Mouse (Mus musculus) hindbrain, embryonic 15.5 days (tissue): ENCODE measurements at regions not wholly inside any gene's neighbourhood (a gene's known extent, or its start where the extent isn't known, plus 50 kb on each side); places are given as distances from the start of the nearest gene placed in this dataset.

Source experiments
- ATAC-seq: fragments of 200-750 bp; cut with Nextera tagmentation; 2 replicates; pipeline ENCODE4 v1.8.0; 2017; ENCODE audit warnings: low read depth, moderate number of reproducible peaks, moderate TSS enrichment; ENCODE audit not compliant: low FRiP score
- H3K27ac ChIP-seq: fragments of 300-500 bp; sonication (generic); replicated peaks from 2 replicates; pipeline ENCODE4 v1.5.1; 2015; ENCODE audit warnings: mild to moderate bottlenecking, inconsistent platforms
- H3K27me3 ChIP-seq: fragments of 300-500 bp; sonication (generic); 2 replicates; pipeline ENCODE4 v1.6.1; 2015; ENCODE audit warnings: control low read depth, inconsistent platforms
- H3K36me3 ChIP-seq: fragments of 300-500 bp; sonication (generic); 2 replicates; pipeline ENCODE4 v1.6.1; 2015; ENCODE audit warnings: control low read depth, inconsistent platforms
- H3K4me1 ChIP-seq: fragments of 300-500 bp; sonication (generic); replicated peaks from 2 replicates; pipeline ENCODE4 v1.6.1; 2015; ENCODE audit warnings: control low read depth, inconsistent platforms
- H3K4me2 ChIP-seq: fragments of 300-500 bp; sonication (generic); 2 replicates; pipeline ENCODE4 v1.6.1; 2015; ENCODE audit warnings: moderate library complexity, mild to moderate bottlenecking, inconsistent platforms
- H3K4me3 ChIP-seq: fragments of 300-500 bp; sonication (generic); 2 replicates; pipeline ENCODE4 v1.5.1; 2015; ENCODE audit warnings: mild to moderate bottlenecking, inconsistent platforms
- H3K9ac ChIP-seq: fragments of 300-500 bp; sonication (generic); 2 replicates; pipeline ENCODE4 v1.6.1; 2015; ENCODE audit warnings: inconsistent platforms
- H3K9me3 ChIP-seq: fragments of 300-500 bp; sonication (generic); 2 replicates; pipeline ENCODE4 v1.6.1; 2016; ENCODE audit warnings: control low read depth, inconsistent platforms
- WGBS: fragments of 180-500 bp; shearing (Covaris S2); methylation state at CpG from one replicate; pipeline ENCODE4 v1.1.7; 2015; 5-methylcytosine and 5-hydroxymethylcytosine counted together

GRCm38 (mm10) chr3:126491251-126491913, 104.7 kb upstream of the Camk2d start:
- H3K4me2 ChIP-seq: no peak overlapping the region
- 0 out of 2 replicates have a peak, but pooled peaks have one; percentile 42 for ATAC-seq
- H3K36me3 ChIP-seq: no peaks in the 10 kb centered on the region
- no peaks in the 10 kb centered on the region for H3K27me3 ChIP-seq
- WGBS: 21% methylated on average over 2 of the region's 2 CpGs
- H3K27ac ChIP-seq: peak overlapping the region; percentile 40; the same call in 1 of the 2 replicates
- no peak overlapping the region for H3K4me3 ChIP-seq
- no peaks in the 10 kb centered on the region for H3K9me3 ChIP-seq
- H3K9ac ChIP-seq: no peak overlapping the region
- peaks cover 15% of the 10 kb centered on the region for H3K4me1 ChIP-seq

- WGBS: 82% methylated on average over 3 of the region's 3 CpGs
- no peak overlapping the region for H3K4me3 ChIP-seq
- H3K9me3 ChIP-seq: no peaks in the 10 kb centered on the region
- no peak overlapping the region for H3K4me2 ChIP-seq
- no peaks in the 10 kb centered on the region for H3K27me3 ChIP-seq
- no peaks in the 10 kb centered on the region for H3K36me3 ChIP-seq
- no peak for ATAC-seq
- H3K4me1 ChIP-seq: peaks cover 15% of the 10 kb centered on the region
- H3K9ac ChIP-seq: no peak overlapping the region
- H3K27ac ChIP-seq: peak overlapping the region; percentile 40; the same call in 1 of the 2 replicates
Measured at GRCm38 (mm10) chr3:126491914-126492265, 104.2 kb upstream of the Camk2d start.

- no peaks in the 10 kb centered on the region for H3K36me3 ChIP-seq
- no peak for ATAC-seq
- no peak overlapping the region for H3K4me2 ChIP-seq
- H3K4me3 ChIP-seq: no peak overlapping the region
- H3K27ac ChIP-seq: no peak overlapping the region
- H3K9me3 ChIP-seq: no peaks in the 10 kb centered on the region
- no peaks in the 10 kb centered on the region for H3K4me1 ChIP-seq
- 72% methylated on average over 2 of the region's 2 CpGs for WGBS
- no peak overlapping the region for H3K9ac ChIP-seq
- no peaks in the 10 kb centered on the region for H3K27me3 ChIP-seq
Measured at GRCm38 (mm10) chr3:126498823-126499222, 97.3 kb upstream of the Camk2d start.

- WGBS: 86% methylated on average over 2 of the region's 2 CpGs
Measured at GRCm38 (mm10) chr3:126500247-126500646, 95.9 kb upstream of the Camk2d start.

GRCm38 (mm10) chr3:126501826-126502225, 94.3 kb upstream of the Camk2d start:
- no peak for ATAC-seq
- H3K4me3 ChIP-seq: no peak overlapping the region
- no peaks in the 10 kb centered on the region for H3K9me3 ChIP-seq
- H3K4me1 ChIP-seq: no peaks in the 10 kb centered on the region
- H3K27me3 ChIP-seq: no peaks in the 10 kb centered on the region
- WGBS: 96% methylated on average over 2 of the region's 2 CpGs
- no peak overlapping the region for H3K9ac ChIP-seq
- no peaks in the 10 kb centered on the region for H3K36me3 ChIP-seq
- H3K4me2 ChIP-seq: no peak overlapping the region
- H3K27ac ChIP-seq: no peak overlapping the region

More at GRCm38 (mm10) chr3:126500247-126500646, 95.9 kb upstream of the Camk2d start:
- H3K27me3 ChIP-seq: no peaks in the 10 kb centered on the region
- ATAC-seq: no peak
- no peaks in the 10 kb centered on the region for H3K36me3 ChIP-seq
- no peaks in the 10 kb centered on the region for H3K9me3 ChIP-seq
- H3K4me2 ChIP-seq: no peak overlapping the region
- no peak overlapping the region for H3K4me3 ChIP-seq
- H3K9ac ChIP-seq: no peak overlapping the region
- H3K27ac ChIP-seq: no peak overlapping the region
- H3K4me1 ChIP-seq: no peaks in the 10 kb centered on the region

GRCm38 (mm10) chr3:126505685-126506084, 90.4 kb upstream of the Camk2d start:
- 65% methylated on average over 1 of the region's 1 CpGs for WGBS

GRCm38 (mm10) chr3:126514842-126515241, 81.3 kb upstream of the Camk2d start:
- H3K9ac ChIP-seq: no peak overlapping the region
- H3K4me2 ChIP-seq: no peak overlapping the region
- H3K9me3 ChIP-seq: no peaks in the 10 kb centered on the region
- peak; percentile 66; the same call in 1 of the 2 replicates for ATAC-seq
- no peak overlapping the region for H3K4me3 ChIP-seq
- 28% methylated on average over 2 of the region's 2 CpGs for WGBS
- H3K27me3 ChIP-seq: no peaks in the 10 kb centered on the region
- no peaks in the 10 kb centered on the region for H3K36me3 ChIP-seq
- H3K27ac ChIP-seq: no peak overlapping the region
- H3K4me1 ChIP-seq: 0 out of 2 replicates have a peak, but pooled peaks cover 3% of the 10 kb centered on the region

More at GRCm38 (mm10) chr3:126505685-126506084, 90.4 kb upstream of the Camk2d start:
- Histone ChIP-seq H3K4me3 (no peak overlapping the region), H3K27ac (no peak overlapping the region), H3K9me3 (no peaks in the 10 kb centered on the region), H3K36me3 (no peaks in the 10 kb centered on the region), H3K4me2 (no peak overlapping the region), H3K4me1 (no peaks in the 10 kb centered on the region), H3K27me3 (no peaks in the 10 kb centered on the region), H3K9ac (no peak overlapping the region)
- ATAC-seq: no peak

- WGBS: 49% methylated on average over 7 of the region's 7 CpGs
- H3K4me3 ChIP-seq: no peak overlapping the region
- H3K36me3 ChIP-seq: no peaks in the 10 kb centered on the region
- no peak; the same call in 1 of the 2 replicates for ATAC-seq
- no peak overlapping the region for H3K9ac ChIP-seq
- no peaks in the 10 kb centered on the region for H3K9me3 ChIP-seq
- H3K4me2 ChIP-seq: no peak overlapping the region
- no peaks in the 10 kb centered on the region for H3K27me3 ChIP-seq
- H3K27ac ChIP-seq: no peak overlapping the region
- H3K4me1 ChIP-seq: no peaks in the 10 kb centered on the region
Measured at GRCm38 (mm10) chr3:126534118-126534820, 61.8 kb upstream of the Camk2d start.

GRCm38 (mm10) chr3:126535340-126535739, 60.8 kb upstream of the Camk2d start:
- Histone ChIP-seq H3K4me2 (no peak overlapping the region), H3K27me3 (no peaks in the 10 kb centered on the region), H3K4me1 (no peaks in the 10 kb centered on the region), H3K27ac (no peak overlapping the region), H3K4me3 (no peak overlapping the region), H3K9me3 (no peaks in the 10 kb centered on the region), H3K9ac (no peak overlapping the region), H3K36me3 (no peaks in the 10 kb centered on the region)
- no peak for ATAC-seq

GRCm38 (mm10) chr3:126538516-126538915, 57.6 kb upstream of the Camk2d start:
- no peak overlapping the region for H3K4me2 ChIP-seq
- H3K9me3 ChIP-seq: no peaks in the 10 kb centered on the region
- 89% methylated on average over 7 of the region's 7 CpGs for WGBS
- H3K36me3 ChIP-seq: no peaks in the 10 kb centered on the region
- no peaks in the 10 kb centered on the region for H3K4me1 ChIP-seq
- H3K9ac ChIP-seq: no peak overlapping the region
- no peak overlapping the region for H3K27ac ChIP-seq
- H3K4me3 ChIP-seq: no peak overlapping the region
- H3K27me3 ChIP-seq: no peaks in the 10 kb centered on the region
- ATAC-seq: no peak

- no peak overlapping the region for H3K9ac ChIP-seq
- no peak overlapping the region for H3K4me2 ChIP-seq
- H3K27me3 ChIP-seq: no peaks in the 10 kb centered on the region
- no peak overlapping the region for H3K4me3 ChIP-seq
- H3K27ac ChIP-seq: no peak overlapping the region
- H3K4me1 ChIP-seq: no peaks in the 10 kb centered on the region
- WGBS: 88% methylated on average over 4 of the region's 4 CpGs
- no peaks in the 10 kb centered on the region for H3K9me3 ChIP-seq
- no peaks in the 10 kb centered on the region for H3K36me3 ChIP-seq
- ATAC-seq: no peak
Measured at GRCm38 (mm10) chr3:126541105-126541504, 55.0 kb upstream of the Camk2d start.
